8 mouse cellular contexts compared by ENCODE assay signal in genomic region chr8:70891356-70891755, GRCm38 (mm10). TPM values are rescaled to one million over a fixed set of nuclear protein-coding genes. Genes with fewer than 3 reads are reported as not detected.
DNase-seq lines count a peak whose midpoint lies in the region; ATAC-seq and TF ChIP-seq lines count a peak whose summit lies in the region.

No protein-coding gene starts in this region.

- H3K27ac ChIP-seq in kidney, postnatal 0 days = no peak overlapping the region
- no peak overlapping the region for H3K27ac ChIP-seq in lung, postnatal 0 days (ENCODE audit: low read length)
- H3K27ac ChIP-seq in hindbrain, postnatal 0 days = no peak overlapping the region
- H3K27ac ChIP-seq in hindbrain, embryonic 12.5 days = no peak overlapping the region
- H3K27ac ChIP-seq in forebrain, embryonic 16.5 days (ENCODE audit: low read length) = no peak overlapping the region

- ATAC-seq in kidney, postnatal 0 days (replicated peaks; ENCODE audit: low FRiP score, low read depth) = peak; percentile 56
- ATAC-seq in lung, postnatal 0 days = peak; percentile 79
- ATAC-seq in hindbrain, postnatal 0 days = no peak
- ATAC-seq in hindbrain, embryonic 12.5 days (ENCODE audit: low FRiP score) = no peak
- ATAC-seq in forebrain, embryonic 16.5 days = no peak

- 8% methylated on average over 21 of the region's 21 CpGs for WGBS in kidney, postnatal 0 days
- 11% methylated on average over 21 of the region's 21 CpGs for WGBS in lung, postnatal 0 days
- WGBS in hindbrain, postnatal 0 days = 18% methylated on average over 21 of the region's 21 CpGs
- WGBS in hindbrain, embryonic 12.5 days = 5% methylated on average over 21 of the region's 21 CpGs
- WGBS in forebrain, embryonic 16.5 days = 14% methylated on average over 16 of the region's 21 CpGs

- no peaks in the 10 kb centered on the region for H3K9me3 ChIP-seq in kidney, postnatal 0 days (replicated peaks; ENCODE audit: low read length)
- H3K9me3 ChIP-seq in lung, postnatal 0 days (ENCODE audit: low read length) = no peaks in the 10 kb centered on the region
- H3K9me3 ChIP-seq in hindbrain, postnatal 0 days (ENCODE audit: low read length) = no peaks in the 10 kb centered on the region
- H3K9me3 ChIP-seq in hindbrain, embryonic 12.5 days (replicated peaks) = no peaks in the 10 kb centered on the region; the same call in 1 of the 2 replicates
- no peaks in the 10 kb centered on the region for H3K9me3 ChIP-seq in forebrain, embryonic 16.5 days (ENCODE audit: control insufficient read depth, low read length)

- peaks cover 18% of the 10 kb centered on the region for H3K4me1 ChIP-seq in kidney, postnatal 0 days (replicated peaks; ENCODE audit: insufficient read depth, low read length)
- peaks cover 9% of the 10 kb centered on the region; the same call in 1 of the 2 replicates for H3K4me1 ChIP-seq in lung, postnatal 0 days (ENCODE audit: insufficient read depth, low read depth, low read length)
- peaks cover 3% of the 10 kb centered on the region; the same call in 1 of the 2 replicates for H3K4me1 ChIP-seq in hindbrain, postnatal 0 days (ENCODE audit: insufficient read depth, low read length)
- peaks cover 27% of the 10 kb centered on the region for H3K4me1 ChIP-seq in hindbrain, embryonic 12.5 days
- peaks cover 15% of the 10 kb centered on the region for H3K4me1 ChIP-seq in forebrain, embryonic 16.5 days (replicated peaks; ENCODE audit: control insufficient read depth, insufficient read depth, low read length)

- H3K4me3 ChIP-seq in kidney, postnatal 0 days (replicated peaks; ENCODE audit: low read depth, low read length) = no peak overlapping the region
- H3K4me3 ChIP-seq in lung, postnatal 0 days (ENCODE audit: low read depth, low read length) = no peak overlapping the region
- H3K4me3 ChIP-seq in hindbrain, postnatal 0 days (ENCODE audit: low read length) = no peak overlapping the region
- H3K4me3 ChIP-seq in hindbrain, embryonic 12.5 days = no peak overlapping the region; the same call in 1 of the 2 replicates
- no peak overlapping the region for H3K4me3 ChIP-seq in forebrain, embryonic 16.5 days (replicated peaks; ENCODE audit: low read length)

- no peak for TF ChIP-seq EP300 in lung, postnatal 0 days (IDR thresholded peaks at IDR 0.05)

- DNase-seq in CD4-positive helper T cell, adult 2 months (ENCODE audit: low read depth, low spot score) = peak; percentile 72
- DNase-seq in ZHBTc4 (ENCODE audit: low read depth, low spot score) = peak; percentile 91
- DNase-seq in kidney, postnatal 0 days (ENCODE audit: low spot score) = peak; percentile 31
- DNase-seq in lung, postnatal 0 days (ENCODE audit: low spot score) = peak; percentile 86
- DNase-seq in left cerebral cortex, postnatal 25 days (ENCODE audit: low spot score in 2 of 2) = no peak
- DNase-seq in hindbrain, postnatal 0 days (ENCODE audit: low spot score) = no peak

- H3K9ac ChIP-seq in kidney, postnatal 0 days (ENCODE audit: low read depth, low read length) = no peak overlapping the region
- no peak overlapping the region for H3K9ac ChIP-seq in lung, postnatal 0 days (replicated peaks; ENCODE audit: low read depth)
- no peak overlapping the region for H3K9ac ChIP-seq in hindbrain, postnatal 0 days (replicated peaks; ENCODE audit: low read length)
- H3K9ac ChIP-seq in hindbrain, embryonic 12.5 days = no peak overlapping the region
- no peak overlapping the region for H3K9ac ChIP-seq in forebrain, embryonic 16.5 days (replicated peaks; ENCODE audit: low read depth, low read length)

- intact Hi-C loops in left cerebral cortex, postnatal 25 days (cut with DNase I) = no loop called here

- H3K4me2 ChIP-seq in kidney, postnatal 0 days (ENCODE audit: low read length) = peak overlapping the region; percentile 46
- H3K4me2 ChIP-seq in lung, postnatal 0 days (replicated peaks; ENCODE audit: low read depth, low read length) = peak overlapping the region; percentile 44; the same call in 1 of the 2 replicates
- no peak overlapping the region for H3K4me2 ChIP-seq in hindbrain, postnatal 0 days (ENCODE audit: low read depth, low read length)
- no peak overlapping the region for H3K4me2 ChIP-seq in hindbrain, embryonic 12.5 days (replicated peaks)
- H3K4me2 ChIP-seq in forebrain, embryonic 16.5 days (ENCODE audit: low read length) = no peak overlapping the region

- H3K27me3 ChIP-seq in kidney, postnatal 0 days (ENCODE audit: insufficient read depth, low read length) = peaks cover 17% of the 10 kb centered on the region
- peaks cover 25% of the 10 kb centered on the region for H3K27me3 ChIP-seq in lung, postnatal 0 days (replicated peaks; ENCODE audit: insufficient read depth, low read length)
- H3K27me3 ChIP-seq in hindbrain, postnatal 0 days (ENCODE audit: insufficient read depth, low read length) = peaks cover 24% of the 10 kb centered on the region
- H3K27me3 ChIP-seq in hindbrain, embryonic 12.5 days = peaks cover 80% of the 10 kb centered on the region
- H3K27me3 ChIP-seq in forebrain, embryonic 16.5 days (replicated peaks; ENCODE audit: control insufficient read depth, insufficient read depth, low read length) = peaks cover 30% of the 10 kb centered on the region

- peaks cover 11% of the 10 kb centered on the region for H3K36me3 ChIP-seq in kidney, postnatal 0 days (ENCODE audit: insufficient read depth, low read length)
- peaks cover 11% of the 10 kb centered on the region for H3K36me3 ChIP-seq in lung, postnatal 0 days (ENCODE audit: insufficient read depth, low read length)
- H3K36me3 ChIP-seq in hindbrain, postnatal 0 days (ENCODE audit: insufficient read depth, low read length) = peaks cover 18% of the 10 kb centered on the region
- peaks cover 29% of the 10 kb centered on the region for H3K36me3 ChIP-seq in hindbrain, embryonic 12.5 days
- H3K36me3 ChIP-seq in forebrain, embryonic 16.5 days (ENCODE audit: control insufficient read depth, insufficient read depth) = peaks cover 19% of the 10 kb centered on the region

- no peak for TF ChIP-seq CTCF in kidney, postnatal 0 days (IDR thresholded peaks at IDR 0.05; ENCODE audit: low read depth)
- TF ChIP-seq CTCF in lung, postnatal 0 days (IDR thresholded peaks at IDR 0.05) = no peak
- no peak for TF ChIP-seq CTCF in hindbrain, postnatal 0 days (IDR thresholded peaks at IDR 0.05; ENCODE audit: low read depth)

RNA-seq across cellular contexts. Expression of gene Slc5a5, which starts 1.2 kb away (rescaled TPM):
- polyA plus RNA-seq in kidney, postnatal 0 days (2015; fragmentation: Nextera tagmentation; extraction: Ambion mirVana) = 0.09 and 0.11 TPM in 2 replicates
- polyA plus RNA-seq in lung, postnatal 0 days (2015; fragmentation: Nextera tagmentation; extraction: Ambion mirVana) = 0.12 and 0.13 TPM in 2 replicates
- total RNA-seq in left cerebral cortex, postnatal 25 days (2021) = 10 to 100 TPM in 1 of 2 experiments, 1 to 10 TPM in 1; 8.2 to 10.9 TPM
- 2.5 and 2.8 TPM in 2 replicates for total RNA-seq in hindbrain, postnatal 0 days (2014; rRNA removed)
- polyA plus RNA-seq in hindbrain, postnatal 0 days (2015; fragmentation: Nextera tagmentation; extraction: Ambion mirVana) = 4.2 and 4.3 TPM in 2 replicates
- polyA plus RNA-seq in hindbrain, embryonic 12.5 days (2016; fragmentation: Nextera tagmentation; extraction: Ambion mirVana) = 0.25 and 0.68 TPM in 2 replicates
- 1.6 and 1.9 TPM in 2 replicates for polyA plus RNA-seq in forebrain, embryonic 16.5 days (2015; fragmentation: Nextera tagmentation; extraction: Ambion mirVana)

RNA-seq across cellular contexts. Expression of gene Rpl18a, which starts 5.9 kb away (rescaled TPM):
- polyA plus RNA-seq in kidney, postnatal 0 days (2015; fragmentation: Nextera tagmentation; extraction: Ambion mirVana) = 5,183 and 5,941 TPM in 2 replicates
- 3,759 and 4,424 TPM in 2 replicates for polyA plus RNA-seq in lung, postnatal 0 days (2015; fragmentation: Nextera tagmentation; extraction: Ambion mirVana)
- 100 to 1,000 TPM; 550 to 570 TPM for total RNA-seq in left cerebral cortex, postnatal 25 days (2021)
- total RNA-seq in hindbrain, postnatal 0 days (2014; rRNA removed) = 1,411 and 1,940 TPM in 2 replicates
- polyA plus RNA-seq in hindbrain, postnatal 0 days (2015; fragmentation: Nextera tagmentation; extraction: Ambion mirVana) = 2,686 and 2,710 TPM in 2 replicates
- 2,266 and 2,767 TPM in 2 replicates for polyA plus RNA-seq in hindbrain, embryonic 12.5 days (2016; fragmentation: Nextera tagmentation; extraction: Ambion mirVana)
- 2,480 and 2,641 TPM in 2 replicates for polyA plus RNA-seq in forebrain, embryonic 16.5 days (2015; fragmentation: Nextera tagmentation; extraction: Ambion mirVana)

RNA-seq across cellular contexts. Expression of gene Map1s, which starts 14.4 kb away (rescaled TPM):
- polyA plus RNA-seq in kidney, postnatal 0 days (2015; fragmentation: Nextera tagmentation; extraction: Ambion mirVana) = 32.5 and 34.1 TPM in 2 replicates
- 22.7 and 25.5 TPM in 2 replicates for polyA plus RNA-seq in lung, postnatal 0 days (2015; fragmentation: Nextera tagmentation; extraction: Ambion mirVana)
- 10 to 100 TPM; 71.2 to 80.7 TPM for total RNA-seq in left cerebral cortex, postnatal 25 days (2021)
- total RNA-seq in hindbrain, postnatal 0 days (2014; rRNA removed) = 98.1 and 98.6 TPM in 2 replicates
- 52.3 and 54.4 TPM in 2 replicates for polyA plus RNA-seq in hindbrain, postnatal 0 days (2015; fragmentation: Nextera tagmentation; extraction: Ambion mirVana)
- polyA plus RNA-seq in hindbrain, embryonic 12.5 days (2016; fragmentation: Nextera tagmentation; extraction: Ambion mirVana) = 60.5 and 60.8 TPM in 2 replicates
- 63.5 and 67.7 TPM in 2 replicates for polyA plus RNA-seq in forebrain, embryonic 16.5 days (2015; fragmentation: Nextera tagmentation; extraction: Ambion mirVana)

RNA-seq across cellular contexts. Expression of gene Ccdc124, which starts 17.6 kb away (rescaled TPM):
- 87.2 and 90.3 TPM in 2 replicates for polyA plus RNA-seq in kidney, postnatal 0 days (2015; fragmentation: Nextera tagmentation; extraction: Ambion mirVana)
- polyA plus RNA-seq in lung, postnatal 0 days (2015; fragmentation: Nextera tagmentation; extraction: Ambion mirVana) = 63.7 and 68.5 TPM in 2 replicates
- total RNA-seq in left cerebral cortex, postnatal 25 days (2021) = 10 to 100 TPM; 88.0 to 95.9 TPM
- total RNA-seq in hindbrain, postnatal 0 days (2014; rRNA removed) = 36.0 and 45.1 TPM in 2 replicates
- 145 and 154 TPM in 2 replicates for polyA plus RNA-seq in hindbrain, postnatal 0 days (2015; fragmentation: Nextera tagmentation; extraction: Ambion mirVana)
- 131 and 139 TPM in 2 replicates for polyA plus RNA-seq in hindbrain, embryonic 12.5 days (2016; fragmentation: Nextera tagmentation; extraction: Ambion mirVana)
- polyA plus RNA-seq in forebrain, embryonic 16.5 days (2015; fragmentation: Nextera tagmentation; extraction: Ambion mirVana) = 152 and 167 TPM in 2 replicates

RNA-seq across cellular contexts. Expression of gene Kcnn1, which starts 28.3 kb away (rescaled TPM):
- 4.2 and 5.5 TPM in 2 replicates for polyA plus RNA-seq in kidney, postnatal 0 days (2015; fragmentation: Nextera tagmentation; extraction: Ambion mirVana)
- 0.24 and 0.25 TPM in 2 replicates for polyA plus RNA-seq in lung, postnatal 0 days (2015; fragmentation: Nextera tagmentation; extraction: Ambion mirVana)
- total RNA-seq in left cerebral cortex, postnatal 25 days (2021) = 10 to 100 TPM; 19.1 to 20.9 TPM
- total RNA-seq in hindbrain, postnatal 0 days (2014; rRNA removed) = 29.8 and 33.6 TPM in 2 replicates
- 7.8 and 10.8 TPM in 2 replicates for polyA plus RNA-seq in hindbrain, postnatal 0 days (2015; fragmentation: Nextera tagmentation; extraction: Ambion mirVana)
- 22.1 and 23.8 TPM in 2 replicates for polyA plus RNA-seq in hindbrain, embryonic 12.5 days (2016; fragmentation: Nextera tagmentation; extraction: Ambion mirVana)
- polyA plus RNA-seq in forebrain, embryonic 16.5 days (2015; fragmentation: Nextera tagmentation; extraction: Ambion mirVana) = 11.2 and 13.4 TPM in 2 replicates

Comparison
In these comparisons a context has a peak if more than half of its experiments do, and no peak if none do; other contexts are left out.
1. DNase-seq: peak in CD4-positive helper T cell, adult 2 months (single experiment), ZHBTc4 (single experiment), kidney, postnatal 0 days (single experiment) and lung, postnatal 0 days (single experiment); none in left cerebral cortex, postnatal 25 days (0 of 2) and hindbrain, postnatal 0 days (single experiment).
2. ATAC-seq: peak in kidney, postnatal 0 days (single experiment) and lung, postnatal 0 days (single experiment); none in hindbrain, postnatal 0 days (single experiment), hindbrain, embryonic 12.5 days (single experiment) and forebrain, embryonic 16.5 days (single experiment).
3. H3K4me2 ChIP-seq: peak in kidney, postnatal 0 days (single experiment) and lung, postnatal 0 days (single experiment); none in hindbrain, postnatal 0 days (single experiment), hindbrain, embryonic 12.5 days (single experiment) and forebrain, embryonic 16.5 days (single experiment).